Mouse (Mus musculus) hindbrain, embryonic 14.5 days (tissue): ENCODE measurements around the gene Cstb. TPM values are rescaled to one million over a fixed set of nuclear protein-coding genes. Genes with fewer than 3 reads are reported as not detected.

ENCODE experiments used
- ATAC-seq: fragments of 200-750 bp; cut with Nextera tagmentation; 2 replicates; pipeline ENCODE4 v1.8.0; 2017; ENCODE audit warnings: moderate number of reproducible peaks, mild to moderate bottlenecking, moderate TSS enrichment, moderate library complexity; ENCODE audit not compliant: low FRiP score
- DNase-seq: peaks from one replicate; pipeline ENCODE4 v3.0.0-alpha.2; 2015; ENCODE audit warnings: low spot score
- H3K27ac ChIP-seq: fragments of 300-500 bp; sonication (generic); 2 replicates; pipeline ENCODE4 v1.5.1; 2014; ENCODE audit warnings: mild to moderate bottlenecking, moderate library complexity
- H3K27me3 ChIP-seq: fragments of 300-500 bp; sonication (generic); 2 replicates; pipeline ENCODE4 v1.6.1; 2014; ENCODE audit warnings: mild to moderate bottlenecking, low read length, mixed read lengths; ENCODE audit not compliant: control insufficient read depth, insufficient read depth
- H3K36me3 ChIP-seq: fragments of 300-500 bp; sonication (generic); replicated peaks from 2 replicates; pipeline ENCODE4 v1.6.1; 2014; ENCODE audit not compliant: control insufficient read depth, insufficient read depth
- H3K4me1 ChIP-seq: fragments of 300-500 bp; sonication (generic); replicated peaks from 2 replicates; pipeline ENCODE4 v1.6.1; 2014; ENCODE audit warnings: antibody characterized with exemption, low read length, mixed read lengths; ENCODE audit not compliant: control insufficient read depth, insufficient read depth
- H3K4me2 ChIP-seq: fragments of 300-500 bp; sonication (generic); replicated peaks from 2 replicates; pipeline ENCODE4 v1.6.1; 2014; ENCODE audit warnings: mild to moderate bottlenecking, moderate library complexity
- H3K4me3 ChIP-seq: fragments of 300-500 bp; sonication (generic); replicated peaks from 2 replicates; pipeline ENCODE4 v1.5.1; 2014; ENCODE audit warnings: mild to moderate bottlenecking, low read length
- H3K9ac ChIP-seq: fragments of 300-500 bp; sonication (generic); 2 replicates; pipeline ENCODE4 v1.6.1; 2014
- H3K9me3 ChIP-seq: fragments of 300-500 bp; sonication (generic); 2 replicates; pipeline ENCODE4 v1.6.1; 2016; ENCODE audit warnings: low read length; ENCODE audit not compliant: control insufficient read depth
- WGBS: fragments of 180-500 bp; shearing (Covaris S2); extraction: QIAGEN DNeasy Blood & Tissue Kit; methylation state at CpG from one replicate; pipeline ENCODE4 v1.1.7; 2014; 5-methylcytosine and 5-hydroxymethylcytosine counted together
- microRNA-seq: library from miRNA; unstranded; fragments of <30 nt; microRNA quantifications from one replicate; pipeline ENCODE4, GENCODE M21; 2016
- polyA plus RNA-seq: library from polyadenylated mRNA; unstranded; fragments of >200 nt; fragmentation: Nextera tagmentation; extraction: Ambion mirVana; gene quantifications from 2 replicates; pipeline ENCODE4 v1.2.1, GENCODE M21; 2014

Gene Cstb
- polyA plus RNA-seq, 1 experiment from 2014 or later, result 119 TPM

DNA sequence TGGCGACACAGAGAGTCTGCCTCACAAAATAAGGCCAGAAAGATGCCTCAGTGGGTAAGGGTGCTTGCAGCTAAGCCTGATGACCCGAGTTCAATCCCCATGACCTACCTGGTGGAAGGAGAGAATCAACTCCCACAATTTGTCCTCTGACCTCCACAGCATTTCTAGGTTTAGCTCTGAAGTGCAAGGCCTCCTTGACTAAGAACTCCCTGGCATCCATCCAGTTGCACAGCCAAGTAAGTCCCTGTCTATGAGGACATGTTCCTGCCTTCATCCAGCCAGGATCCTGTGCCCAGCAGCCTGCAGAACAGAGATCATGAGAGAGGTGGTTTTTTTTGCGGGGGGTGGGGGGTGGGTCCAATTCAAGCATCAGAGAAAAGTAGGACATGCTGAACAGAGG, 46.6 kb downstream of the Cstb start:
- H3K27ac ChIP-seq, result no peak overlapping the region
- no peak overlapping the region for H3K4me3 ChIP-seq
- DNase-seq, result no peak
- no peak overlapping the region for H3K9ac ChIP-seq
- 77% methylated on average over 3 of the region's 3 CpGs for WGBS
- H3K4me1 ChIP-seq, result 0 out of 2 replicates have a peak, but pooled peaks cover 10% of the 10 kb centered on the region
- no peaks in the 10 kb centered on the region for H3K9me3 ChIP-seq
- no peaks in the 10 kb centered on the region for H3K36me3 ChIP-seq
- H3K27me3 ChIP-seq, result no peaks in the 10 kb centered on the region
- no peak overlapping the region for H3K4me2 ChIP-seq
- ATAC-seq, result no peak

- ATAC-seq (no peak), DNase-seq (no peak)
- WGBS, result 57% methylated on average over 5 of the region's 5 CpGs
- Histone ChIP-seq H3K9ac (no peak overlapping the region), H3K36me3 (no peaks in the 10 kb centered on the region), H3K4me1 (0 out of 2 replicates have a peak, but pooled peaks cover 10% of the 10 kb centered on the region), H3K4me3 (no peak overlapping the region), H3K9me3 (no peaks in the 10 kb centered on the region), H3K4me2 (no peak overlapping the region), H3K27me3 (no peaks in the 10 kb centered on the region), H3K27ac (no peak overlapping the region)
These were observed 48.0 kb downstream of the Cstb start for GRCm38 (mm10) chr10:78473434-78473833.

DNA sequence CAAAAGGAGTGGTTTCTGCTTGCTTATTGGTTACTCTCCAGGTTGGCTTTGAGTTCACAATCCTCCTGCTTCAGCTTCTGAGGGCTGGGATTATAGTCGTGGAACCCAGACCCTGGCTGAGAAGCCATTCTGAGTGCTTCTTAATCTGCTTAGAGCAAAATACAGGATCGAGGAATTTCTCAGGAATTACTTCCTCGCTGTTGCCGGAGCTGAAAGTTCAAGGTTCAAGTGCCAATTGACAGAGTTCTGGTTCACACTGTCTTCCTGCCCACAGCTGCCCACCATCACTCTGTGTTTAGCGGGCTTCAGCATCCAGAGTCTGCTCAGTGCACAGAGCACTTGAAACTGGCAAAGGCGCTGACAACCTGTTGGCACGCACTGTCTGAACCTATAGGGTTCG, 49.3 kb downstream of the Cstb start:
- WGBS, result 74% methylated on average over 8 of the region's 8 CpGs
- no peak overlapping the region for H3K4me2 ChIP-seq
- H3K36me3 ChIP-seq, result no peaks in the 10 kb centered on the region
- no peak overlapping the region for H3K9ac ChIP-seq
- H3K4me3 ChIP-seq, result no peak overlapping the region
- H3K9me3 ChIP-seq, result 0 out of 2 replicates have a peak, but pooled peaks cover 1% of the 10 kb centered on the region
- H3K4me1 ChIP-seq, result 0 out of 2 replicates have a peak, but pooled peaks cover 10% of the 10 kb centered on the region
- DNase-seq, result no peak
- no peak for ATAC-seq
- no peaks in the 10 kb centered on the region for H3K27me3 ChIP-seq
- H3K27ac ChIP-seq, result no peak overlapping the region

DNA sequence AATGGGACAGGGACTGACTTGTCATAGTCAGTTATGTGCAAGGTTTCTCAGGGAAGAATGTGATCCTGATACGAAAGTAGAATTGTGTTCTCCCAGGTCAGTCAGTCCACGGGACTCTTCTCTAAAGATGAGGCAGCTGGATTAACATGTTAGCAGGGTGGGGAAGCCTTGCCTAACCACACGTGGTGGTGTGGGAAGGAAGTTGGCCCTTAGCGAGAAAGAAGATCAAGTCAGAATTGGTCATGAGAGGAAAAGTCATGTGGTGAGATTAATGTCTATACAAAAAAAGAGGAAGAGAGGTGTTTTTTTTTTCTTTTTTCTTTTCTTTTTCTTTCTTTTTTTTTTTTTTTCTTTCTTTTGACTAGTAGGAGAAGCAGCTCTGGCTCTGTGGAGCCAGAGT, 51.4 kb downstream of the Cstb start:
- H3K27ac ChIP-seq, result no peak overlapping the region

More for the DNA sequence above, 51.4 kb downstream of the Cstb start:
- DNase-seq (no peak), ATAC-seq (no peak)
- H3K4me3 ChIP-seq, result no peak overlapping the region
- 74% methylated on average over 4 of the region's 4 CpGs for WGBS
- H3K27me3 ChIP-seq, result no peaks in the 10 kb centered on the region
- H3K9me3 ChIP-seq, result 0 out of 2 replicates have a peak, but pooled peaks cover 3% of the 10 kb centered on the region
- no peak overlapping the region for H3K4me2 ChIP-seq
- H3K9ac ChIP-seq, result no peak overlapping the region
- 0 out of 2 replicates have a peak, but pooled peaks cover 3% of the 10 kb centered on the region for H3K4me1 ChIP-seq
- H3K36me3 ChIP-seq, result no peaks in the 10 kb centered on the region

Small RNAs within 50 kb of the gene (microRNA-seq; reads per million reads assigned to microRNA genes)
- gene Mir6410 (not detected), gene Mir6907 (1.5 reads per million), gene Mir6908 (0.81 reads per million)

Other genes with a start within 250 kb of the Cstb start
- 13.5 and 15.8 TPM in 2 replicates for gene Pwp2, start 240.5 kb upstream of the Cstb start, polyA plus RNA-seq
- 35.5 and 39.7 TPM in 2 replicates for gene Trappc10, start 181.0 kb upstream of the Cstb start, polyA plus RNA-seq
- 80.3 and 81.5 TPM in 2 replicates for gene Agpat3, start 73.2 kb upstream of the Cstb start, polyA plus RNA-seq
- gene Rrp1, start 12.6 kb upstream of the Cstb start, polyA plus RNA-seq, result 324 and 336 TPM in 2 replicates
- 30.0 and 32.9 TPM in 2 replicates for gene Pdxk, start 39.3 kb downstream of the Cstb start, polyA plus RNA-seq
- not detected in 2 replicates for gene Olfr1358, start 91.8 kb downstream of the Cstb start, polyA plus RNA-seq
- 42.7 and 46.0 TPM in 2 replicates for gene Ilvbl, start 148.7 kb downstream of the Cstb start, polyA plus RNA-seq
- 3.6 and 4.2 TPM in 2 replicates for gene Syde1, start 166.3 kb downstream of the Cstb start, polyA plus RNA-seq
- not detected in 2 replicates for gene Olfr1357, start 192.4 kb downstream of the Cstb start, polyA plus RNA-seq